Mouse (Mus musculus) cortical plate, adult 2 months (tissue): ENCODE measurements around the gene Ftl1.

Source experiments
- CTCF ChIP-seq: fragments of 200-500 bp; IDR thresholded peaks from 2 replicates; pipeline ENCODE4 v1.5.1; 2011; ENCODE audit warnings: mild to moderate bottlenecking, control low read depth, low read length; ENCODE audit not compliant: insufficient read depth; ENCODE audit errors: extremely low read depth
- POLR2A ChIP-seq: fragments of 200-500 bp; IDR thresholded peaks from 2 replicates; pipeline ENCODE4 v1.6.1; 2011; ENCODE audit warnings: mild to moderate bottlenecking, low read length, control low read depth; ENCODE audit not compliant: insufficient read depth; ENCODE audit errors: extremely low read depth

GRCm38 (mm10) chr7:45408351-45408750, 51.3 kb downstream of the Ftl1 start:
- TF ChIP-seq CTCF (no peak), POLR2A (no peak)
